In genomic region chr6:100088576-100088975, GRCm38 (mm10) we compare ENCODE assay signal across 15 mouse cellular contexts.
"Had no signal": no experiment of that assay in that cellular context is flagged by ENCODE, and none has a peak within 500 bp of the region (broad histone marks: within the 10 kb centered on the region; RNA-seq: fewer than 3 reads in every experiment).

No protein-coding gene starts in this region.

- H3K4me3 ChIP-seq: neural tube, embryonic 13.5 days; neural tube, embryonic 15.5 days; stomach, embryonic 15.5 days had no signal

- H3K27me3 ChIP-seq: stomach, embryonic 15.5 days had no signal

- H3K27ac ChIP-seq: neural tube, embryonic 13.5 days; neural tube, embryonic 15.5 days; stomach, embryonic 15.5 days; stomach, postnatal 0 days had no signal

- H3K9me3 ChIP-seq: stomach, embryonic 15.5 days had no signal

- H3K4me1 ChIP-seq: stomach, embryonic 15.5 days had no signal

- H3K9ac ChIP-seq: neural tube, embryonic 13.5 days; neural tube, embryonic 15.5 days; stomach, embryonic 15.5 days had no signal

- H3K36me3 ChIP-seq: neural tube, embryonic 13.5 days; neural tube, embryonic 15.5 days; stomach, embryonic 15.5 days had no signal

- DNase-seq: retina, postnatal 1 day; right cerebral cortex, adult 18-20 months; right cerebral cortex, postnatal 14 days; right cerebral cortex, postnatal 4 days; spleen, adult 18-20 months; thymus, adult 18-20 months; thymus, adult 2 months; thymus, postnatal 14 days; thymus, postnatal 25 days; thymus, postnatal 36 days; thymus, postnatal 4 days had no signal

- H3K4me2 ChIP-seq: neural tube, embryonic 13.5 days; neural tube, embryonic 15.5 days; stomach, embryonic 15.5 days had no signal
